Mouse (Mus musculus): ENCODE data around the gene Gpr83.

The Gpr83 gene

DNA sequence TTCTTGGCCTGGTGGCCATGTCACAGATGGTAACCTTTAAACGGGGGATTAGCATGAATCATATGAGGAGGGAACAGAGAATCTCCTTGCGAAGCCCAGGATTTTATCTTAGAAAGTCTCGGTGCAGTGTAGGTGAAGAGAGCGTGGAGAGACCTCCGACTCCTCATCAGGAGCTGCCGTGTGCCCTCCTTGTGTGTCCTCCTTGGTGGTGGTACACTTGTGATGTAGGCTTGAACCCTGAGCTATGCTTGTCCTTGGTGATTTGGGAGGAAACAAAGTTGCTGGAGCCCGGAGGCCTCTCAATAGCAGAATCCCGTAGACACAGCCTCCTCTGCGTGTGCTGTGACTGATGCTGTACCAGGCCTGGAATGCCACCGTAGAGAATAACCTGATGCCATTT lies 10.8 kb downstream of the Gpr83 start:
- DNase-seq, result peak; percentile 3

DNA sequence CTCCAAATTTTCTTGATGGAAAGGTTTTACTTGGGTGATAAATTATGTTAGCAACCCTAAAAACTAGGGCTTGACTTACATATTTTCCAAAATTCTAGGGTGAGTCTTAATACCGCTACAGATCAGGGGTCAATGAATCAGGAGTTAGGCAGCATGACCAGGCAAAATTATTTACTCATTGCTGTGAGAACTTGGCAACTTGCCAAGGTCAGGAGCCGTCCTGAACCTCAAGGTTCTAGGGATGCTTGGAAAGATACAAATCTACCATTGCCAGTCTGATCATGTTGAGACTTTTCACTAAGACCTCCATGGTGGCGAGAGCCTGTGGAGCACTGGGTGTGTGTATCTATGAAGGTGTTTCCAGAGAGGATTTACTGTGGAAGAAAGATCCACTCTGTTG lies 11.5 kb downstream of the Gpr83 start:
- no peak for DNase-seq

GRCm38 (mm10) chr9:14872181-14872930 lies 12.3 kb downstream of the Gpr83 start:
- DNase-seq, result peak; percentile 11

GRCm38 (mm10) chr9:14875743-14876507 lies 15.9 kb downstream of the Gpr83 start:
- no peak for DNase-seq

DNA sequence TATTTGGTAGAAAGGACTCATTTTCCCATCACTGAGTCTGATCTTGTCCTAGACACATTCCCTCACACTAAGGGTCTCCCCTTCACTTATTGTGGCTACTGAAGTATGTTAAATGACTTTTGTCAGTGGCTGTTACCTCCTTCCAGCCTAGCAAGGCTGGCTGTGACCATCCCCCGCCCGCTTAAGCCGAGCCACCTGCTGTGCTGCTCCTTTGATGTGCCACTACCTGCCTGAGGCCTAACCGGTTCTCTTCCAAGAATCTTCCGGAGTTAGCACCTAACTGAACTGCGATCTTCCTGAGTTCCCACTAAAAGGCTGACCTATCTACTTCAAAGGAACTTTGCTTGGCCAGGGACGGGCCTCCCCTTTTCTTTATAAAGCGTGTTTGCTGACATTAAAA lies 16.6 kb downstream of the Gpr83 start:
- peak; percentile 58 for DNase-seq

GRCm38 (mm10) chr9:14884641-14885040 lies 24.6 kb downstream of the Gpr83 start:
- DNase-seq, result no peak

DNA sequence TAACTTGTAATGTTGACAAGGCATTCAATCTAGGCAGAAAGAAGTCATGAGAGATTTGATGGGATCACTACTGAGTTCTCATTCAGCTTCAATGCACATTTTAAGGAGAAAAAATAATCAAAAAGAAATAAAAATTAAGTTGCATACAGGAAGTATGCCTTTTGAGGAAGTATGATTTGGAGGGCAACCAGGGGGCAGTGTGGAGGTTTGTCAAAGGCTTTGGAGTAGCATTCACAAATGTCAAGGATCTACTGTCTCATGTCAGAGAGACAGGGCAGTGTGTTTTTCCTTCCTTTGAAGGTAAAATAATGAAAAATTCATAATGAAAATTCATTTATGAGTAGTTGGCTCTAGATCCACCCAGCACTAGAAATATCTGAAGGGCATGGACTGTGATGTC lies 25.1 kb downstream of the Gpr83 start:
- peak; percentile 76 for DNase-seq

GRCm38 (mm10) chr9:14885954-14886353 lies 25.9 kb downstream of the Gpr83 start:
- DNase-seq, result no peak

DNA sequence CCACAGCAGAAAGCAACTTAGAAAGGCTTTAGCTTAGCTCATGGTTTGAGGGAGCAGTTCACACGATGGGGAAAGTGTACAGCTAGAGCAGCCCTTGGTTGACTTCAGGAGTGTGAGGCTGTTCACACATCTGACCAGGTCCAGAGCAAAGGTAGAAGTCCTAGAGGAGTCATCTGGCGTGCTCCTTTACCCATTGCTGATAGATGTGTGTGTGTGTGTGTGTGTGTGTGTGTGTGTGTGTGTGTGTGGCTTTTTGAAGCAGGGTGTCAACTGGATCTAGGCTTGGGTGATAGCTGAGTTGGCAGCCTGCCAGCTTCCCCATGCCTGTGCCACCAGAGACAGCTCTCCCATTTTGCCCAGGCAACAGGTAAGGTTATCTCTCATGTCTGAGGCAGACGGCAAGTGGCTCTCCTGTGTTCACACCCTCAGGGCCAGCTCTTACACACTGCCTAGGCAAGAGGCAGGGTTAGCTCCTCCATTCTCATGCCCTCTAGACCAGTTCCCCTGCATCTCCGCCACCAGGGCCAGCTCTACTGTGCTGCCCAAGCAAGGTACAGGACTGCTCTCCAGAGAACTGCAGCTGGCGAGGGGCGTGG lies 27.9 kb downstream of the Gpr83 start:
- DNase-seq, result no peak

DNA sequence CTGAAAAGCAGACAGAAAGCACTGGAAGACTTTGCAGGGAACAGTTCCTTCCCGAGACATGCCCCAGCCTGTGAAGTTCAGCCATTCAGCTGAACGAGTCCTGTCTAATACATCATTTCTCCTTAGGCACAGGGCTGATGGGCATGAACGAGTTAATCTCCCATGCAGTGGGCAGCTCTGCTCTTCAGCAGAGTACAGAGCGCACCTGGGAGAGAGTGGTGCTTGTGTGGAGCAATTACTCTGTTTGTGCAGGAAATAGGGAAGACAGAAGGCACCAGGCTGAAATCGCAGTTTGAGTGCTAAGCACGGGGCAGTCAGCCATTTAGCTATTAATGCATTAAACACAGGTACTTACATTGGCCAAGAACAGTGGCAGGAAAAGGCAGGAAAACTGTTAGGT lies 28.7 kb downstream of the Gpr83 start:
- DNase-seq, result no peak

DNA sequence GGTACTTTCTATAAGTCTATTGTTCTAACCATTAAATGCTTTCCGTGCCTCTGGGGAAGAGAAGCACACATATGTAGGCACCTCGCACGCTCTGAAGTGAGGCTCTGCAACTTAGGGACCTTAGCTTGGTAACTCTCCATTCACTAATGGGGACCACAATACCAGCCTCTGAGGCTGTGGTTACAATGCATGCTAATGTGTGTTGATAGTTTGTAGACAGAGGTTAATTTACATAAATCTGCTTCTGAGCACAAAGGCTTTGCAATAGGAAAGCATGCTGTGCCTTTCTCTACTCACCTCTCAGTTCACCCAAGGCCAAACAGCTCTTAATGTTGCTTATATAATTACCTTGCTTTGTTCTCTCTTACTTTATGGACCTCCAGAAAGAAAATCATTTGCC lies 30.7 kb downstream of the Gpr83 start:
- peak; percentile 2 for DNase-seq

DNA sequence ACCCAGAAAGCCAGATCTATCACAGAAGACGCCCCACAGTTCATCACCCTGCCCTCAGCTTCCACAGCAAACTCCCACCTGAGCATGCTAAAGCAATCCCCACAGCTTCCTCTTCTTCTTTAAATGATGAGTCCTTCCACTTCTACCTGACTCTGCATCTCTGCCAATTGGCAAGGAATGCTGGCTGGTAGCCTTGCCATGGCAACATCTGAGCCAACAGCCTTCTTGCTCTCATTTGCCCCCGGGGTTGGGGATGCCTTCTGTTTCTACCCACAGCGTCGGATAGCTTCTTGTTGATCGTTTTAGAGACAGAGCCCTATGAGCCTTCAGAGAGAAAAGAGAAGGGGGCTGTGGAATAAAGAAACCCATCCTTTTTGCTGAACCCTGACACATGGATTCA lies 31.9 kb downstream of the Gpr83 start:
- DNase-seq, result peak; percentile 4

GRCm38 (mm10) chr9:14893388-14893787 lies 33.4 kb downstream of the Gpr83 start:
- peak; percentile 4 for DNase-seq

DNA sequence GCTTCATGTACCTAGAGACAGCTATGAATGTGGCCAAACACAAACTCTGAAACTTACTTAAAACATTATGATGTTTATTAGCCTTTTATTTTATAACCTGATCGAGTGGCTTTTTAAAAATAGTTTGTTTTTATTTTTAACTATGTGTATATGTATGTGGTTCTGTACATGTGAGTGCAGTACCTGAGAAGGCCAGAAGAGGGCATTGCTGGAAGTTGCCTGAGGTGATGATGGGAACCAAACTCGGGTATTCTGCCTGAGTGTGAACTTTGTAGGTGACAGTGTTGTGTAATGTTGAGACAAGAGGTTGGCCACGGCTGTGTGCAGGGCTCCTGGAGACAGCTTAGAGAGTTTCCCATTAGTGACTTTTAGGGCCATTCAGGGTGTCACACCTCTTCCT lies 34.6 kb downstream of the Gpr83 start:
- DNase-seq, result peak; percentile 53

- peak; percentile 7 for DNase-seq
Measured at GRCm38 (mm10) chr9:14895237-14895835, 35.3 kb downstream of the Gpr83 start.

DNA sequence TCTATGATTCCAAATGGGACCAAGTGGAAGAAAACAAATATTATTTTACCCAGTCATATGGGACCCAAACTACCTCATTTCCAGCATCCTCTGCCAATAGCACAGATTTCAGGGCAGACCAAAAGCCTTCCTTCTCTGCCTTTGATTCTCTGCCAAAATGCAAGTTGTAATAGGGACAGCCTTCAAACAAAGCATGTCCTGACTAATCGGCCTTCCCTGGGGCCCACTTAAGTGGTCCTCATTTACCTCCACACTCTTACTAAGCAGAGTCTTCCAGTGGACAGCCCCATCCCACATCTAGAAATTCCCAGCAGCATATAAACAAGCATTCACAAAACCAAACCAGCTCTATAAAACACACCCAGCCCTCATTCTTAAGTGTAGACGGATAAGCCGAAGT lies 37.1 kb downstream of the Gpr83 start:
- DNase-seq, result peak; percentile 2

DNA sequence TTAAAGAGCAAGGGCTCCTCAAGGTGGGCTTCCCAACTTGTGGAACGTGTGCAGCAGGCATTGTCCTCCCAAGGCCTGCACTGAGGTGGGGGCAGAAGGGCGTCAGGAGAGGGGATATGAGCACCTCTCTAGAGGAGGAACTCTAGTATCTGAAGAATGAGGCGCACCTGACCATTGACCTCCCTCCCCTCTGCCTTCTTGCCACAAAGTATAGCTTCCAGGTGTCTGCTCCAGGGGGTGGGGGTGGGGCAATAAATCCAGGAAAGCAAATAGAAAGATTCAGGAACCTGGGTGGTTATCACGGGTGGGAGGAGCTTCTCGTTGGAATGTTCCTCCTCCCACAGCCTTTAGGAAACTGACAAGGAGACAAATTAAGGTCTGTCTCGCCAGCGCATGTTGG lies 41.7 kb downstream of the Gpr83 start:
- no peak for DNase-seq

DNA sequence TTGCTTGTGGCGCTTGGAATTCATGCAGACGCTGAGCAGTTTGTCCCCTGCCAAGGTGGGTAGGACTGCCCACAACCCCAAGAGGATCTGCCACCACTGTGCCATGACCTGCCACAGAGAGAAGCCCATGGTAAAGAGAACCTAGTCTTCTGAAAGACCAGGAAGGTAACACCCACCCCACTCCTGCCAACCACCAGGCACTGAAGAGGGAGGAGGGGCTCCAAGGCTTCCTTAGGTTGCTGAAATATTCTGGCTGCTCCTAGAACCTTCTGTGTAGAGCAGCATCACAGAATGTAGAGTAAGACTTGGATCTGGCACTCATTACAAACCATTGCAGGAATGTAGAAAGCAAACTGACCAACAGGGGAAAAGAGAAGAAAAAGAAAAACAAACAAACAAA lies 42.4 kb downstream of the Gpr83 start:
- DNase-seq, result peak; percentile 34

- DNase-seq, result peak; percentile 53
Measured at GRCm38 (mm10) chr9:14903006-14903405, 43.0 kb downstream of the Gpr83 start.

- peak; percentile 74 for DNase-seq
Measured at GRCm38 (mm10) chr9:14903581-14904378, 43.8 kb downstream of the Gpr83 start, which contains the start of gene Izumo1r. Izumo1r (minus strand) TSS chr9:14903949.

GRCm38 (mm10) chr9:14904741-14905475 lies 44.9 kb downstream of the Gpr83 start:
- DNase-seq, result peak; percentile 74

DNA sequence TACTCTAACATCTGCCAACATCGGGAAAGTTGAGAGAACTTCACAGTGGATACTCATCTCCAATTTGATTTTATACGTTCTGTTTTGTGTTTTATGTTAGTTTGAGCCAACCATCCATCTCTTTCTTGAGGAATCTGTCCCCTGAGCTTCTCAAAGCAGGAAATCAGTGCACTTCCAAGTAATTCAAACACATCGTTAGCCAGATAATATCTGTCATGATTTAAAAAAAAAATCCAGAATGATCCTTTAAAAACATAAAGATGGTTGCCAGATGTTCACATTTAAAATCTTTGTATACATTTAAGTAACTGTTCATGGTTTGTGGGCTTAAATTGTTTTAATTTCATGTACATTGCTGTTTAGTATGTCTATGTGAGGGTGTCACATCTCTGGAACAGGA lies 45.9 kb downstream of the Gpr83 start:
- DNase-seq, result no peak

Measured in thymus, postnatal 4 days (tissue).